Mouse (Mus musculus) small intestine, adult 2 months (tissue): ENCODE data around the gene Taar2.

Experiments used
- CTCF ChIP-seq: fragments of 200-500 bp; IDR thresholded peaks from 2 replicates; pipeline ENCODE4 v1.5.1; 2012; ENCODE audit warnings: low read depth, mild to moderate bottlenecking, control low read depth, inconsistent platforms, low read length, moderate library complexity, mixed read lengths; ENCODE audit not compliant: insufficient replicate concordance, insufficient read length; ENCODE audit errors: extremely low read depth
- POLR2A ChIP-seq: fragments of 200-500 bp; IDR thresholded peaks from 2 replicates; pipeline ENCODE4 v1.6.1; 2012; ENCODE audit warnings: low read depth, mild to moderate bottlenecking, control low read depth, inconsistent platforms, low read length, moderate library complexity

- TF ChIP-seq POLR2A, result no peak
- no peak for TF ChIP-seq CTCF
These were observed 759 bp upstream of the Taar2 start for GRCm38 (mm10) chr10:23937613-23938012.
